Mouse (Mus musculus) heart, embryonic 10.5 days (tissue): ENCODE measurements around the gene Zfand3. TPM values are rescaled to one million over a fixed set of nuclear protein-coding genes. Genes with fewer than 3 reads are reported as not detected.

Experiments used
- DNase-seq: peaks from one replicate; pipeline ENCODE4 v3.0.0-alpha.2; 2017; ENCODE audit warnings: low spot score
- H3K27ac ChIP-seq: fragments of 300-500 bp; sonication (generic); 2 replicates; pipeline ENCODE4 v1.5.1; 2016; ENCODE audit warnings: mild to moderate bottlenecking
- H3K27me3 ChIP-seq: fragments of 300-500 bp; sonication (generic); 2 replicates; pipeline ENCODE4 v1.6.1; 2016; ENCODE audit warnings: mild to moderate bottlenecking; ENCODE audit not compliant: poor library complexity, insufficient read depth, severe bottlenecking
- H3K36me3 ChIP-seq: fragments of 300-500 bp; sonication (generic); 2 replicates; pipeline ENCODE4 v1.6.1; 2016; ENCODE audit warnings: mild to moderate bottlenecking, moderate library complexity
- H3K4me1 ChIP-seq: fragments of 300-500 bp; sonication (generic); 2 replicates; pipeline ENCODE4 v1.6.1; 2016; ENCODE audit warnings: mild to moderate bottlenecking
- H3K4me3 ChIP-seq: fragments of 300-500 bp; sonication (generic); 2 replicates; pipeline ENCODE4 v1.5.1; 2016; ENCODE audit warnings: mild to moderate bottlenecking, moderate library complexity
- H3K9me3 ChIP-seq: fragments of 300-500 bp; sonication (generic); 2 replicates; pipeline ENCODE4 v1.6.1; 2016; ENCODE audit warnings: mild to moderate bottlenecking, moderate library complexity
- whole genome bisulfite sequencing: fragments of 180-500 bp; shearing (Covaris S2); methylation state at CpG from one replicate; pipeline ENCODE4 v1.1.7; 2016; 5-methylcytosine and 5-hydroxymethylcytosine counted together
- polyA plus RNA-seq: library from polyadenylated mRNA; unstranded; fragments of >200 nt; fragmentation: Nextera tagmentation; extraction: Ambion mirVana; gene quantifications from 2 replicates; pipeline ENCODE4 v1.2.1, GENCODE M21; 2016

Zfand3 gene
- 54.2 and 54.7 TPM in 2 replicates for polyA plus RNA-seq

GRCm38 (mm10) chr17:30004203-30005102, at the start of gene Zfand3:
Gene Zfand3, plus strand, starts transcription at chr17:30004733.
- Histone ChIP-seq H3K36me3 (no peaks in the 10 kb centered on the region), H3K4me3 (peak within 1 kb of the TSS; percentile 93), H3K4me1 (peaks cover 36% of the 10 kb centered on the region), H3K9me3 (no peaks in the 10 kb centered on the region), H3K27ac (peak within 1 kb of the TSS; percentile 100), H3K27me3 (no peaks in the 10 kb centered on the region)
- DNase-seq: peak; percentile 98
- under 1% methylated on average over 64 of the region's 93 CpGs for WGBS

- WGBS: 49% methylated on average over 8 of the region's 8 CpGs
- DNase-seq: no peak
- Histone ChIP-seq H3K36me3 (no peaks in the 10 kb centered on the region), H3K4me3 (no peak overlapping the region), H3K27ac (no peak overlapping the region), H3K4me1 (peaks cover 14% of the 10 kb centered on the region), H3K27me3 (no peaks in the 10 kb centered on the region), H3K9me3 (no peaks in the 10 kb centered on the region)
Observed at GRCm38 (mm10) chr17:29955880-29956279, 48.7 kb upstream of the Zfand3 start.

GRCm38 (mm10) chr17:29963730-29964259, 40.7 kb upstream of the Zfand3 start:
- Histone ChIP-seq H3K27me3 (peaks cover 39% of the 10 kb centered on the region), H3K4me3 (peak overlapping the region; percentile 53), H3K27ac (peak overlapping the region; percentile 76), H3K4me1 (peaks cover 31% of the 10 kb centered on the region), H3K9me3 (no peaks in the 10 kb centered on the region), H3K36me3 (no peaks in the 10 kb centered on the region)
- whole genome bisulfite sequencing: 3% methylated on average over 11 of the region's 11 CpGs
- DNase-seq: no peak

GRCm38 (mm10) chr17:29965506-29965905, 39.0 kb upstream of the Zfand3 start:
- DNase-seq: no peak
- H3K4me3 ChIP-seq: no peak overlapping the region
- peaks cover 39% of the 10 kb centered on the region for H3K27me3 ChIP-seq
- H3K27ac ChIP-seq: no peak overlapping the region
- H3K9me3 ChIP-seq: no peaks in the 10 kb centered on the region
- H3K36me3 ChIP-seq: no peaks in the 10 kb centered on the region
- WGBS: 21% methylated on average over 5 of the region's 5 CpGs
- H3K4me1 ChIP-seq: peaks cover 36% of the 10 kb centered on the region

GRCm38 (mm10) chr17:29970037-29970555, 34.4 kb upstream of the Zfand3 start, which contains the start of gene Mdga1:
Gene Mdga1, minus strand, starts transcription at chr17:29970087.
- Histone ChIP-seq H3K36me3 (no peaks in the 10 kb centered on the region), H3K4me3 (no peak within 1 kb of the TSS), H3K9me3 (no peaks in the 10 kb centered on the region), H3K27me3 (peaks cover 19% of the 10 kb centered on the region), H3K4me1 (peaks cover 20% of the 10 kb centered on the region), H3K27ac (no peak within 1 kb of the TSS)
- 88% methylated on average over 7 of the region's 7 CpGs for WGBS
- no peak for DNase-seq

GRCm38 (mm10) chr17:29971761-29972432, 32.6 kb upstream of the Zfand3 start:
- H3K4me1 ChIP-seq: peaks cover 15% of the 10 kb centered on the region
- WGBS: 48% methylated on average over 15 of the region's 15 CpGs
- no peaks in the 10 kb centered on the region for H3K36me3 ChIP-seq

GRCm38 (mm10) chr17:29973226-29973625, 31.3 kb upstream of the Zfand3 start:
- Histone ChIP-seq H3K27me3 (no peaks in the 10 kb centered on the region), H3K27ac (no peak overlapping the region), H3K4me3 (no peak overlapping the region), H3K36me3 (no peaks in the 10 kb centered on the region), H3K9me3 (no peaks in the 10 kb centered on the region), H3K4me1 (peaks cover 15% of the 10 kb centered on the region)
- 89% methylated on average over 7 of the region's 7 CpGs for WGBS
- DNase-seq: no peak

More at GRCm38 (mm10) chr17:29971761-29972432, 32.6 kb upstream of the Zfand3 start:
- H3K27me3 ChIP-seq: 0 out of 2 replicates have a peak, but pooled peaks cover 1% of the 10 kb centered on the region
- DNase-seq: no peak
- H3K27ac ChIP-seq: no peak overlapping the region
- H3K4me3 ChIP-seq: no peak overlapping the region
- H3K9me3 ChIP-seq: no peaks in the 10 kb centered on the region

- H3K4me3 ChIP-seq: no peak overlapping the region
- H3K9me3 ChIP-seq: no peaks in the 10 kb centered on the region
- no peak overlapping the region; the same call in 1 of the 2 replicates for H3K27ac ChIP-seq
- H3K27me3 ChIP-seq: no peaks in the 10 kb centered on the region
- 7% methylated on average over 8 of the region's 8 CpGs for WGBS
- no peaks in the 10 kb centered on the region for H3K36me3 ChIP-seq
- peak; percentile 91 for DNase-seq
- H3K4me1 ChIP-seq: peaks cover 15% of the 10 kb centered on the region
Observed at GRCm38 (mm10) chr17:29975731-29976130, 28.8 kb upstream of the Zfand3 start.

- peaks cover 11% of the 10 kb centered on the region for H3K4me1 ChIP-seq
- no peak overlapping the region for H3K4me3 ChIP-seq
- no peaks in the 10 kb centered on the region for H3K36me3 ChIP-seq
- 50% methylated on average over 4 of the region's 4 CpGs for WGBS
- no peaks in the 10 kb centered on the region for H3K27me3 ChIP-seq
- no peak for DNase-seq
- H3K27ac ChIP-seq: no peak overlapping the region
- H3K9me3 ChIP-seq: no peaks in the 10 kb centered on the region
Observed at GRCm38 (mm10) chr17:29979020-29979419, 25.5 kb upstream of the Zfand3 start.

GRCm38 (mm10) chr17:29979841-29980240, 24.7 kb upstream of the Zfand3 start:
- DNase-seq: no peak
- H3K36me3 ChIP-seq: no peaks in the 10 kb centered on the region
- H3K27me3 ChIP-seq: no peaks in the 10 kb centered on the region
- H3K4me3 ChIP-seq: no peak overlapping the region
- H3K9me3 ChIP-seq: no peaks in the 10 kb centered on the region
- peaks cover 17% of the 10 kb centered on the region for H3K4me1 ChIP-seq
- 83% methylated on average over 7 of the region's 7 CpGs for WGBS
- H3K27ac ChIP-seq: no peak overlapping the region

GRCm38 (mm10) chr17:29981568-29981967, 23.0 kb upstream of the Zfand3 start:
- Histone ChIP-seq H3K27me3 (no peaks in the 10 kb centered on the region), H3K27ac (no peak overlapping the region; the same call in 1 of the 2 replicates), H3K9me3 (no peaks in the 10 kb centered on the region), H3K4me3 (peak overlapping the region; percentile 19; the same call in 1 of the 2 replicates), H3K4me1 (peaks cover 22% of the 10 kb centered on the region; the same call in 1 of the 2 replicates), H3K36me3 (no peaks in the 10 kb centered on the region)
- 56% methylated on average over 8 of the region's 8 CpGs for WGBS
- DNase-seq: no peak

- H3K36me3 ChIP-seq: no peaks in the 10 kb centered on the region
- DNase-seq: no peak
- no peak overlapping the region for H3K27ac ChIP-seq
- no peak overlapping the region for H3K4me3 ChIP-seq
- 77% methylated on average over 5 of the region's 5 CpGs for WGBS
- H3K4me1 ChIP-seq: peaks cover 26% of the 10 kb centered on the region; the same call in 1 of the 2 replicates
- no peaks in the 10 kb centered on the region for H3K27me3 ChIP-seq
- H3K9me3 ChIP-seq: no peaks in the 10 kb centered on the region
Observed at GRCm38 (mm10) chr17:29983190-29983589, 21.3 kb upstream of the Zfand3 start.
